Comparison of ENCODE assay signal across 10 mouse cellular contexts in the genomic region with DNA sequence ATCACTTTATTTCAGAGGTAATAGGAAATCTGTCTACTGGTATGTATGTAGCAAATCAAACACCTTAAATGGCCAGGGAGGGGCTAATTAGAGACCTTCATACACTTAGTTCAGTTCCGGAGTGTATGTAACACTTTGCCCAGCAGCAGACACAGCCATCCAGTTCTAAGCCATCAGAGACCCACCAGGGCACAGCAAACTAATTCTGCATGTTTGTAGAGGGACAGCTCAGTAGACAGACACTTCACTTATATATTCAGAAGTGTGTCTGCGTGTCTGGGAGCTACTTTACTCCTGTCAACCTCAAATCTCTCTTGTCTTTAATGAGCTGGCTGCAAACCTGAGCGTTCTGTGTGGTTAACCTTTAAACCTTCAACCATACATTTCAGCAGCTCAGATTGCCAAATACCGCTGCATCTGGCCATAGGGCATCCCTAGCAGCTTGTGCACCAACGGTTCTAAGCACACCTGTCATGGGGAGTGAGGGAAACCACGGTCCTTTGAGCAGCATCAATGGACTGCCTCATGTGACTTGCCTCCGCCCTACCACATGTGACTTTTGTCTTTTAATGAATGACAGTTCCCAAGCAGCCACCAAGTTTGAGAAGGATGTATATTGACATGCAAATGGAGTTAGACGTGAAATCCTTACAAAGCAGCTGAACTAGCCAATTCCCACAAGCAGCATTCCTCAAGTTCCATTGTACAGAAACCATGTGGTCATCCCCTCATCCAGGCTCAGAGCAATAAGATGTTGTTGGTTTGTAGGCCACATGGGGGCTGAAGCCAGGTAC. TPM values are rescaled to one million over a fixed set of nuclear protein-coding genes. Genes with fewer than 3 reads are reported as not detected.
DNase-seq lines count a peak whose midpoint lies in the region; ATAC-seq lines count a peak whose summit lies in the region.
"Had no signal": no experiment of that assay in that cellular context is flagged by ENCODE, and none has a peak within 500 bp of the region (broad histone marks: within the 10 kb centered on the region; RNA-seq: fewer than 3 reads in every experiment).

No protein-coding gene starts in this region.

- peak; percentile 91 for ATAC-seq in forebrain, embryonic 12.5 days (ENCODE audit: low FRiP score)
- ATAC-seq in neural tube, embryonic 12.5 days (ENCODE audit: low FRiP score, low read depth), result peak; percentile 91

- H3K4me3 ChIP-seq in forebrain, embryonic 12.5 days (replicated peaks), result no peak overlapping the region
- no peak overlapping the region for H3K4me3 ChIP-seq in neural tube, embryonic 12.5 days
- H3K4me3 ChIP-seq: heart, embryonic 10.5 days had no signal

- H3K27ac ChIP-seq in forebrain, embryonic 12.5 days, result peak overlapping the region; percentile 85
- H3K27ac ChIP-seq in neural tube, embryonic 12.5 days, result 0 out of 2 replicates have a peak overlapping the region, but pooled peaks have one; percentile 26
- H3K27ac ChIP-seq: heart, embryonic 10.5 days had no signal

- peaks cover 31% of the 10 kb centered on the region for H3K4me1 ChIP-seq in forebrain, embryonic 12.5 days
- peaks cover 14% of the 10 kb centered on the region; the same call in 1 of the 2 replicates for H3K4me1 ChIP-seq in neural tube, embryonic 12.5 days

- H3K36me3 ChIP-seq in forebrain, embryonic 12.5 days (replicated peaks), result peaks cover 15% of the 10 kb centered on the region; the same call in 1 of the 2 replicates
- peaks cover 12% of the 10 kb centered on the region; the same call in 1 of the 2 replicates for H3K36me3 ChIP-seq in neural tube, embryonic 12.5 days

- no peaks in the 10 kb centered on the region for H3K9me3 ChIP-seq in forebrain, embryonic 12.5 days
- peaks cover 5% of the 10 kb centered on the region; the same call in 1 of the 2 replicates for H3K9me3 ChIP-seq in neural tube, embryonic 12.5 days
- H3K9me3 ChIP-seq: heart, embryonic 10.5 days had no signal

- H3K9ac ChIP-seq in forebrain, embryonic 12.5 days, result no peak overlapping the region
- H3K9ac ChIP-seq in neural tube, embryonic 12.5 days, result no peak overlapping the region

- H3K4me2 ChIP-seq in forebrain, embryonic 12.5 days, result no peak overlapping the region
- H3K4me2 ChIP-seq in neural tube, embryonic 12.5 days (replicated peaks), result 0 out of 2 replicates have a peak overlapping the region, but pooled peaks have one; percentile 14

- intact Hi-C loops in gastrocnemius, postnatal 14 days (cut with DNase I; ENCODE audit: low total_unique reads), result no loop called here
- intact Hi-C loops in heart, postnatal 25 days (cut with DNase I), result no loop called here

- DNase-seq in R1 (ENCODE audit: low read depth, low spot score) (peak; percentile 94), liver (peak; percentile 29), MN1 (ENCODE audit: low spot score) (no peak)
- DNase-seq in B cell, adult 2 months, result no peak
- DNase-seq in gastrocnemius, postnatal 14 days, result no peak
- no peak for DNase-seq in heart, postnatal 25 days (ENCODE audit: low spot score)

- H3K27me3 ChIP-seq in forebrain, embryonic 12.5 days, result no peaks in the 10 kb centered on the region
- H3K27me3 ChIP-seq in neural tube, embryonic 12.5 days (replicated peaks), result no peaks in the 10 kb centered on the region

- WGBS in forebrain, embryonic 12.5 days, result 33% methylated on average over 8 of the region's 8 CpGs
- WGBS in neural tube, embryonic 12.5 days, result 42% methylated on average over 8 of the region's 8 CpGs

RNA-seq across cellular contexts. Expression of a gene that starts 11.1 kb away (rescaled TPM):
- 43.4 and 54.8 TPM in 2 replicates for polyA plus RNA-seq in forebrain, embryonic 12.5 days (2016; fragmentation: Nextera tagmentation; extraction: Ambion mirVana)
- 22.8 and 23.5 TPM in 2 replicates for polyA plus RNA-seq in neural tube, embryonic 12.5 days (2016; fragmentation: Nextera tagmentation; extraction: Ambion mirVana)
- total RNA-seq in gastrocnemius, postnatal 14 days (2021), result 10 to 100 TPM; 12.2 to 25.3 TPM
- total RNA-seq in heart, postnatal 25 days (2021), result 100 to 1,000 TPM; 217 to 247 TPM

RNA-seq across cellular contexts. Expression of a gene that starts 32.0 kb away (rescaled TPM):
- 0.06 and 0.11 TPM in 2 replicates for polyA plus RNA-seq in forebrain, embryonic 12.5 days (2016; fragmentation: Nextera tagmentation; extraction: Ambion mirVana)
- polyA plus RNA-seq in neural tube, embryonic 12.5 days (2016; fragmentation: Nextera tagmentation; extraction: Ambion mirVana), result 0.51 and 0.63 TPM in 2 replicates
- total RNA-seq in gastrocnemius, postnatal 14 days (2021), result not detected
- total RNA-seq in heart, postnatal 25 days (2021), result under 1 TPM in 1 of 2 experiments, not detected in 1; 0.10 TPM
- total RNA-seq: MEL had no signal
- polyA plus RNA-seq: heart, embryonic 10.5 days had no signal

RNA-seq across cellular contexts. Expression of a gene that starts 48.8 kb away (rescaled TPM):
- 35.7 and 36.4 TPM in 2 replicates for polyA plus RNA-seq in forebrain, embryonic 12.5 days (2016; fragmentation: Nextera tagmentation; extraction: Ambion mirVana)
- 41.6 and 42.7 TPM in 2 replicates for polyA plus RNA-seq in neural tube, embryonic 12.5 days (2016; fragmentation: Nextera tagmentation; extraction: Ambion mirVana)
- 10 to 100 TPM; 19.3 to 21.8 TPM for total RNA-seq in gastrocnemius, postnatal 14 days (2021)
- 10 to 100 TPM; 52.0 to 55.7 TPM for total RNA-seq in heart, postnatal 25 days (2021)

Comparison
In these comparisons a context has a peak if more than half of its experiments do, and no peak if none do; other contexts are left out.
1. DNase-seq: peak in R1 (single experiment) and liver (single experiment); none in B cell, adult 2 months (0 of 2), MN1 (single experiment), gastrocnemius, postnatal 14 days (single experiment) and heart, postnatal 25 days (single experiment).
2. RNA of a gene that starts 11.1 kb away (total RNA-seq): 217 to 247 TPM in heart, postnatal 25 days; 12.2 to 25.3 TPM in gastrocnemius, postnatal 14 days; every median in the first group is over 4 times any median in the second.